Mouse (Mus musculus) midbrain, embryonic 15.5 days (tissue): ENCODE data around the gene Pilrb1. TPM values are rescaled to one million over a fixed set of nuclear protein-coding genes. Genes with fewer than 3 reads are reported as not detected.
"Not testable (repeated sequence)": the region's sequence is repeated elsewhere in the genome, so short reads cannot be mapped to it uniquely, and the experiment has no call there.

Experiments
- ATAC-seq: fragments of 200-750 bp; cut with Nextera tagmentation; replicated peaks from 2 replicates; pipeline ENCODE4 v1.8.0; 2017; ENCODE audit warnings: moderate TSS enrichment
- H3K27ac ChIP-seq: fragments of 300-500 bp; sonication (generic); 2 replicates; pipeline ENCODE4 v1.5.1; 2015; ENCODE audit warnings: mild to moderate bottlenecking, inconsistent platforms
- H3K27me3 ChIP-seq: fragments of 300-500 bp; sonication (generic); replicated peaks from 2 replicates; pipeline ENCODE4 v1.6.1; 2015; ENCODE audit warnings: inconsistent platforms
- H3K36me3 ChIP-seq: fragments of 300-500 bp; sonication (generic); replicated peaks from 2 replicates; pipeline ENCODE4 v1.6.1; 2015; ENCODE audit warnings: inconsistent platforms
- H3K4me1 ChIP-seq: fragments of 300-500 bp; sonication (generic); 2 replicates; pipeline ENCODE4 v1.6.1; 2015; ENCODE audit warnings: inconsistent platforms
- H3K4me2 ChIP-seq: fragments of 300-500 bp; sonication (generic); 2 replicates; pipeline ENCODE4 v1.6.1; 2015; ENCODE audit warnings: inconsistent platforms, mild to moderate bottlenecking, moderate library complexity
- H3K4me3 ChIP-seq: fragments of 300-500 bp; sonication (generic); 2 replicates; pipeline ENCODE4 v1.5.1; 2015; ENCODE audit warnings: mild to moderate bottlenecking, inconsistent platforms
- H3K9ac ChIP-seq: fragments of 300-500 bp; sonication (generic); 2 replicates; pipeline ENCODE4 v1.6.1; 2015; ENCODE audit warnings: mild to moderate bottlenecking, inconsistent platforms
- H3K9me3 ChIP-seq: fragments of 300-500 bp; sonication (generic); 2 replicates; pipeline ENCODE4 v1.6.1; 2016; ENCODE audit warnings: inconsistent platforms
- WGBS: fragments of 180-500 bp; shearing (Covaris S2); methylation state at CpG from one replicate; pipeline ENCODE4 v1.1.7; 2015; ENCODE audit warnings: mixed read lengths; 5-methylcytosine and 5-hydroxymethylcytosine counted together
- polyA plus RNA-seq: library from polyadenylated mRNA; unstranded; fragments of >200 nt; fragmentation: Nextera tagmentation; extraction: Ambion mirVana; gene quantifications from 2 replicates; pipeline ENCODE4 v1.2.1, GENCODE M21; 2015

The Pilrb1 gene
- not detected in 2 replicates for polyA plus RNA-seq

DNA sequence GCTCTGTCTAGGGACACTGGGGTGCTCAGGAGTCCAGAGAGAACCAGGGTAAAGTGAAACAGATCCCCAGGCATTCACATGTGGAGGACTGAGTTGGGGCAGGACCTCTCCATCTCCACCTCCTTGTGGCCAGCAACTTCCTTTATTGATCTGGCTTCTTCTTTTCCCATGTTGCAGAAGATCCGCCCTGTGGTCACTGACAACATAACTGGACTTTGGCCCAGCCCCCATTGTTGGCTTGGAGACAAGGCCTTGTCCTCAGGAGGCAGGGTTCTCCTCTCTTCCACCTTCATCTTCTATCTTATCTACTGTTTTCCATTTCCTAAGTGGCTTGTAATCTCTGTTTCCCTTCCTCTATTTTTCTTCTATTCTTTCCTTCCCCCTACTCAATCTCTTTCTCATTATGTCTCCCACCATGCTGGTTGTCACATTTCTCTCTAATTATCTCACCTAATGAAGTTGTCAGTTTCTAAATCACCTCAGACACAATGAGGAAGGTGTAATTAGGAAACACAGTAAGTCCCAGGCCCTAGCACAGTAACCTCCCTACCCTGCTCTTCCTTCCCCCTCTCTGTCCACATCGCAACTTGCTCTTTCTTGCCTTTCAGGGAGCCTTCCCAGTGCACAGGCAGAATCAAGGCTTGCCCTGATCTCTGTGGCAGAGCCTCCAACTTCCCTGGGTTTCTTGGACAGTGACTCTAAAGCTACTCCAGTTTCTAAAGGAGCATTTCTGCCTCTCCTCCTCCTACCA, at the start of gene Pilrb1:
Gene Pilrb1 (minus strand): TSS at position 147 of the 751 bp plus-strand sequence.
- H3K9me3 ChIP-seq, H3K36me3 ChIP-seq, H3K9ac ChIP-seq, H3K27ac ChIP-seq, H3K27me3 ChIP-seq, ATAC-seq, H3K4me1 ChIP-seq, H3K4me2 ChIP-seq, H3K4me3 ChIP-seq: not testable (repeated sequence)
- 76% methylated on average over 2 of the region's 2 CpGs for WGBS

DNA sequence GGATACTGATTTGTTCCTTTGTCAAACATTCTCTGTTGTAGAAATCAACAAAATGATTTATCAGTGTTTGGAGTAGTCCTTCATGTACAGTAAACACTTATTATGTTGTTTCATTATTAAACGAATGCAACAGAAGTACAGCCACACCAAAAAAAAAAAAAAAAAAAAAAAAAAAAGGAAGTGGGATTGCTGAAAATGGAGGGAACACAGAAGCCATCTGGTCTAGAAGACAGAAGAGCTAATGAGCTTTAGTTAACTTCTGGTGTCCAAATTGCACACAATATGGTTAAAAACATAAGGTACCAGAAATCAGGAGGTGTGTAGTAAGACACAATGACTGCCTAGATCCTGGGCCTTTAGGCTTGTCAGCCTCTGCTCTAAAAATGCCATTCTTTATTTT, 39.9 kb upstream of the Pilrb1 start:
- Histone ChIP-seq H3K27me3 (no peaks in the 10 kb centered on the region), H3K9ac (no peak overlapping the region), H3K36me3 (no peaks in the 10 kb centered on the region), H3K27ac (no peak overlapping the region), H3K4me1 (no peaks in the 10 kb centered on the region), H3K4me3 (no peak overlapping the region), H3K9me3 (no peaks in the 10 kb centered on the region), H3K4me2 (no peak overlapping the region)
- ATAC-seq = no peak
- WGBS = 76% methylated on average over 1 of the region's 1 CpGs

DNA sequence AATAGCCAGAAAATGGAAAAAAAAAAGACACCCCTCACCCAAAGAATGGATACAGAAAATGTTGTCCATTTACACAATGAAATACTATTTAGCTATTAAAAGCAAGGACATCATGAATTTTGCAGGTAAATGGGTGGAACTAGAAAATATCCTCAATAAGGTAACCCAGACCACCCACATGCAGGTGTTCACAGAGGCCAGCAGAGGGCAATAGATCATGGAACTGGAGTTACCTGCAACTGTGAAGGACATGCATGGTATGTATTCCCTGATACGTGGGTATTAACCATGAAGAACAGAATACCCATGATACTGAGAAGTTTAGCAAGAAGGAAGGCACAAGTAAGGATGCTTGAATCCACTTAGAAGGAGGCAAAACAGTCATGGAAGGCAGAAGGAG, 35.0 kb upstream of the Pilrb1 start:
- Histone ChIP-seq H3K4me2 (no peak overlapping the region), H3K27ac (no peak overlapping the region), H3K9me3 (no peaks in the 10 kb centered on the region), H3K36me3 (no peaks in the 10 kb centered on the region), H3K27me3 (no peaks in the 10 kb centered on the region), H3K4me1 (no peaks in the 10 kb centered on the region), H3K4me3 (no peak overlapping the region), H3K9ac (no peak overlapping the region)
- WGBS = 66% methylated on average over 1 of the region's 1 CpGs
- no peak for ATAC-seq

DNA sequence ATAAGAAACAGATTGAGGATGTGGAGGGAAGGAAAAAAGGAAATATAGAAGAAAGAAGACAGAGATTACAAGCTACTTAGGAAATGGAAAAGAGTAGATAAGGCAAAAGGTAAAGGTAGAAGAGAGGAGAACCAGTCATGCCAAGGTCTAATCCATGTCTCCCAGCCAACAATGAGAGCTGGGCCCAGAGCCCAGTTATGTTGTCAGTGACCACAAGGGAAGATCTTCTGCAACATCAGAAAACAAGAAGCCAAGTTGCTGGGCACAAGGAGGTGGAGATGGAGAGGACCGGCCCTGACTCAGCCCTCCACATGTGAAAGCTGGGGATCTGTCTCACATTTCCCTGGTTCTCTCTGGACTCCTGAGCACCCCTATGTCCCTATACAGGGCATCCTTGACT, 29.8 kb upstream of the Pilrb1 start:
- Histone ChIP-seq H3K27me3 (no peaks in the 10 kb centered on the region), H3K27ac (no peak overlapping the region), H3K4me3 (no peak overlapping the region), H3K36me3 (no peaks in the 10 kb centered on the region), H3K9me3 (no peaks in the 10 kb centered on the region), H3K4me1 (no peaks in the 10 kb centered on the region), H3K4me2 (no peak overlapping the region), H3K9ac (no peak overlapping the region)
- ATAC-seq = no peak
- WGBS = 90% methylated on average over 1 of the region's 1 CpGs

DNA sequence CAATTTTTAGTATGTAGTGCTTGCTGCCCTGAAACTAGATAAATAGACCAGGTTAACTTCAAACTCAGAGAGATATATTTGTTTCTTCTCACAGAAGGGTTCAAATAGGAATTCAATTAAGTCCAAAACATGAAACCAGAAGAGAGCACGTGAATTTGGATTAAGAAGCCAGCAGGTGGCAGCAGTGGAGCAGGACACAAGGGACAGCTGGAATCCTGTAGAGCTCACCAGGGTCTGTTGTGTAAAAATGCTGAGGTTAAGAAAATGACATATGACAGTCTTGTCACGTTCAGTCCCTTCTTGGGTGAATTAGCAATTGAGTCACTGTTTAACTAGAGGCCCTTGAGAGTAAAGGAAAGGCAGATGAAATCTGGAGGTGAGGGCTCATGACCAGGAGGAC, 28.0 kb upstream of the Pilrb1 start:
- no peaks in the 10 kb centered on the region for H3K4me1 ChIP-seq
- H3K4me3 ChIP-seq = no peak overlapping the region
- no peak for ATAC-seq
- H3K36me3 ChIP-seq = no peaks in the 10 kb centered on the region
- H3K4me2 ChIP-seq = no peak overlapping the region
- no peaks in the 10 kb centered on the region for H3K9me3 ChIP-seq
- H3K9ac ChIP-seq = no peak overlapping the region
- WGBS = 7% methylated on average over 2 of the region's 2 CpGs
- H3K27me3 ChIP-seq = no peaks in the 10 kb centered on the region
- no peak overlapping the region for H3K27ac ChIP-seq

DNA sequence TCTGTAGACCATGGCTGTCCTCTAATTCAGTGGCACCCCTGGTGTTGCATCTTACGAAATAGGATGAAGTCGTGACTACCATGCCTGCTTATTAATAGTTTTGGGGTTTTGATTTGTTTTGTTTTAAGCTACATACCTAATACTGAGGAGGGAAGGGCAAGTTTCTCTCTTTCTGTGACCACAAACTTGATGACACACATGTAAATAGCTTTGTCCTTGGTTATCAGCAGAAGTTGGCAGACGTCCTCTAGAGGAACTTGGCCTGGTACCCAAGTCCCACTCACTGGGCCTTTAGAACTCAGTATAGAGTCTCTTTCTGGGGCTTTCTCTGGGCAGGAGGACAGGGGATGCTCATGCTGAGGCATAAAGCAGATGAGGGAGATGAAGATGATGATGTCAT, 25.4 kb upstream of the Pilrb1 start:
- H3K27me3 ChIP-seq = no peaks in the 10 kb centered on the region
- no peaks in the 10 kb centered on the region for H3K9me3 ChIP-seq
- 82% methylated on average over 3 of the region's 3 CpGs for WGBS
- no peak overlapping the region for H3K27ac ChIP-seq
- H3K4me1 ChIP-seq = no peaks in the 10 kb centered on the region
- no peak overlapping the region for H3K4me2 ChIP-seq
- no peak overlapping the region for H3K9ac ChIP-seq
- no peak for ATAC-seq
- no peaks in the 10 kb centered on the region for H3K36me3 ChIP-seq
- H3K4me3 ChIP-seq = no peak overlapping the region

DNA sequence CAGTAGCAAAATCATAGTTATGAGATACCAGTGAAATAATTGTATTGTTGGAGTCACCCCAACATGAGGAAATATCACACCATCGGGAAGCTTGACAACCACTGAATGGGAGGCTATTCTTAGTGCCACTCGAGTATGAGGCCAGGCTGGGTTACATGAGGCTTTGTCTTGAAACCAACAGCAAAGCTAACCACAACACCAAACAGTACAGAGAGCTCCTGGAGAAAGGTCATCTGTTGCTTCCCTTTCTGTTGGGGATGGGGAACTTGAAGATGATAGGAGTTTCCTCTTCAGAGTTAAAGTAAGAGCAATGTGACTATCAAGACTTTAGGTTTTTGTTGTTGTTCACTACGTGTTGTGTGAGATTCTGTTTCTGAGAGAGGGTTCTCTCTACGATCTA, 25.0 kb upstream of the Pilrb1 start:
- Histone ChIP-seq H3K36me3 (no peaks in the 10 kb centered on the region), H3K9me3 (no peaks in the 10 kb centered on the region), H3K9ac (no peak overlapping the region), H3K4me2 (no peak overlapping the region), H3K4me3 (no peak overlapping the region), H3K4me1 (no peaks in the 10 kb centered on the region), H3K27me3 (no peaks in the 10 kb centered on the region), H3K27ac (no peak overlapping the region)
- no peak for ATAC-seq
- WGBS = 81% methylated on average over 4 of the region's 4 CpGs

DNA sequence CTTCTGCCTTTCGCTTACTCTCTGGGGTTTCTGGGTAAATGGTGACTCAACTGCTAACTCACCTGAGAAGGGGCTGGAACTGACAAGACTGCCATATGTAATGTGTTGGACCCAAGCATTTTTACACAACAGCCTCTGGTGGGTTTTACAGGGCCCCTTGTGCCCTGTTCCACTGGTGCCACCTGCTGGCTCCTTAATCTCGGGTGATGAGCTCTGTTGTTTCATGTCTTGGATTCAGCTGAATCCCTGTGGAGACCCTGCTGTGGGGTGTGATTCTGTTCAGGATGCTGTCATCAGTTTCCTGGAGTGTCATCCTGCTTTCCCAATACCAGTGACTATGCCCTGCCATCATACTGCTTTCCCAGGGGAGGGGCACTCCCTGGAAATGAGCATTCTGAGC, 20.0 kb upstream of the Pilrb1 start:
- Histone ChIP-seq H3K36me3 (no peaks in the 10 kb centered on the region), H3K27ac (no peak overlapping the region), H3K4me3 (no peak overlapping the region), H3K9me3 (no peaks in the 10 kb centered on the region), H3K4me1 (no peaks in the 10 kb centered on the region), H3K4me2 (no peak overlapping the region), H3K27me3 (no peaks in the 10 kb centered on the region), H3K9ac (no peak overlapping the region)
- 50% methylated on average over 2 of the region's 2 CpGs for whole genome bisulfite sequencing
- no peak for ATAC-seq

DNA sequence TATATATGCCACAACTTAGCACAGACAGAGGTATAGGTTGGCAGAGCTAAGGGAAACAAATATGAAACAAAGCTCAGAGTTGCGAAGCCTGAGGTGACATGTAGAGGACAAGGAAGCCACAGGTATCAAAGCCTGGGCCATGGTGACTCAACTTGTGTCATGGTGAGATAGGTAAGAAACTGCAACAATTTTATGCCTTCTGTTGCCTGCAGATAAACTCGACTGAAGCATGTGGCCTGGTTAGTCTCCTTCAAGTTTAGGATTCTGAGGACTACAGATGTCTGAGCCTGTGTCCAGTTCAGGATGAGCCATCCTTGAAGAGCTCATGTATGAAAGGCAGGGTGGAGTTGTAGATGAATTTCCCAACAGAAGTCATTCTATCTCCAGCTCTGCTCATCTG, 17.1 kb upstream of the Pilrb1 start:
- no peaks in the 10 kb centered on the region for H3K36me3 ChIP-seq
- H3K27me3 ChIP-seq = no peaks in the 10 kb centered on the region

DNA sequence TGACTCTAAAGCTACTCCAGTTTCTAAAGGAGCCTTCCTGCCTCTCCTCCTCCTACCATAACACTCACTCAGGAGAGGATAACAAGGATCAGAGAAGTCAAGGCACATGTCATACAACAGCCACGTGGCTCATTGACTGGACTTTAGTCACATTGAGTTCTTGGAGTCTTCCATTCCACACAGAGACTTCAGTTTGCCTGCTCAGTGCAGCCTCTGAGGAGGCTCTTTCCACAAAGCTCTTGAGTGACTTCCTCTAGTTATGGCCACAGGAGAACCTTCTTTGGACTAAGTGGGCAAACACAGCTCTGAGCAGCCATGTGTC, 14.4 kb upstream of the Pilrb1 start:
- WGBS = 43% methylated on average over 1 of the region's 1 CpGs
- not testable (repeated sequence) for H3K9me3 ChIP-seq

More for the DNA sequence above, 17.1 kb upstream of the Pilrb1 start:
- Histone ChIP-seq H3K9ac (no peak overlapping the region), H3K4me3 (no peak overlapping the region), H3K9me3 (no peaks in the 10 kb centered on the region), H3K4me2 (no peak overlapping the region), H3K27ac (no peak overlapping the region), H3K4me1 (no peaks in the 10 kb centered on the region)
- WGBS = 81% methylated on average over 2 of the region's 2 CpGs
- no peak for ATAC-seq

DNA sequence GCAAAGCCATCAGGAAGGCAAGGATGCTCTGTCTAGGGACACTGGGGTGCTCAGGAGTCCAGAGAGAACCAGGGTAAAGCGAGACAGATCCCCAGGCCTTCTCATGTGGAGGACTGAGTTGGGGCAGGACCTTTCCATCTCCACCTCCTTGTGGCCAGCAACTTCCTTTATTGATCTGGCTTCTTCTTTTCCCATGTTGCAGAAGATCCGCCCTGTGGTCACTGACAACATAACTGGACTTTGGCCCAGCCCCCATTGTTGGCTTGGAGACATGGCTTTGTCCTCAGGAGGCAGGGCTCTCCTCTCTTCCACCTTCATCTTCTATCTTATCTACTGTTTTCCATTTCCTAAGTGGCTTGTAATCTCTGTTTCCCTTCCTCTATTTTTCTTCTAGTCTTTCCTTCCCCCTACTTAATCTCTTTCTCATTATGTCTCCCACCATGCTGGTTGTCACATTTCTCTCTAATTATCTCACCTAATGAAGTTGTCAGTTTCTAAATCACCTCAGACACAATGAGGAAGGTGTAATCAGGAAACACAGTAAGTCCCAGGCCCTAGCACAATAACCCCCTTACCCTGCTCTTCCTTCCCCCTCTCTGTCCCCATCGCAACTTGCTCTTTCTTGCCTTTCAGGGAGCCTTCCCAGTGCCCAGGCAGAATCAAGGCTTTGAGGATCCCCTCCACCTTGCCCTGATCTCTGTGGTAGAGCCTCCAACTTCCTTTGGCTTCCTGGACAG, 13.9 kb upstream of the Pilrb1 start, which contains the start of gene Pilrb2:
Gene Pilrb2 (minus strand): TSS at position 172 of the 737 bp plus-strand sequence.
- H3K4me2 ChIP-seq, H3K9ac ChIP-seq, H3K4me1 ChIP-seq, H3K9me3 ChIP-seq, H3K27ac ChIP-seq, H3K36me3 ChIP-seq, H3K27me3 ChIP-seq, H3K4me3 ChIP-seq, ATAC-seq: not testable (repeated sequence)
- WGBS = 83% methylated on average over 3 of the region's 3 CpGs

More for the DNA sequence above, 14.4 kb upstream of the Pilrb1 start:
- not testable (repeated sequence) for H3K36me3 ChIP-seq, H3K4me3 ChIP-seq, H3K27me3 ChIP-seq, H3K27ac ChIP-seq, H3K4me2 ChIP-seq, H3K4me1 ChIP-seq, H3K9ac ChIP-seq, ATAC-seq

DNA sequence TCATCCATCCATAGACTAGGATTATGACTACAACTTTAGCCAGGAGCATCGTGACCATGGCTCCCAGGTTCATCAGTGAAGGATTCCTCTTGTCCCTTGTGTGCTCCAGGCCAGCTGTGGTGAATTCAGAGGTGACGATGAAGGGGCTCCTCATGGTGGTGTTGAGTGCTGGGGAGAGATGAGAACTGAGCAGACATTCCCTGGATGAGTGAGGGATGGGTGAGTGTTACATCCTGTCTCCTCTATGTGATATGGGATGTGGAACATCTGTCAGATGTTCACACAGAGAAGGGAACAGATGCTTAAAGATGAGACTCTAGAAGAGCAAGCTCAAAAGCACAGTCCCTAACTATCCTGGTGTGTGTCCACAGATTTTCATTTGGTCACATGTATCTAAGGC, 10.7 kb upstream of the Pilrb1 start:
- not testable (repeated sequence) for H3K9ac ChIP-seq, H3K36me3 ChIP-seq, ATAC-seq, H3K4me3 ChIP-seq, H3K4me2 ChIP-seq, H3K4me1 ChIP-seq, H3K27ac ChIP-seq, H3K9me3 ChIP-seq, H3K27me3 ChIP-seq
- WGBS = 89% methylated on average over 2 of the region's 2 CpGs

DNA sequence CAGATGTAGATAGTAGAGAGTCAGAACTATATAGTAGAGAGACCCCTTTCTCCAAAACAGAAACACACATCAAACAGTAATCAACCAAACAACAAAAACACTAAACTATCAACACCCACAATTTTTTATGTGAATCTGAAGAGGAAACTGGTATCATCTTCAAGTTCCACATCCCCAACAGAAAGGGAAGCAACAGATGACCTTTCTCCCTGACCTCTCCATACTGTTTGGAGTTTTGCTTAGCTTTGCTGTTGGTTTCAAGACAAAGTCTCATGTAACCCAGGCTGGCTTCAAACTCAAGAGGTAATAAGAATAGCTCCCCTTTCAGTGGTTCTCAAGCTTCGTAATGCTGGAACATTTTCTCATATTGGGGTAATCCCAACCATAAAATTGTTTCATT, 6.1 kb upstream of the Pilrb1 start:
- not testable (repeated sequence) for H3K4me2 ChIP-seq, H3K27ac ChIP-seq, H3K4me1 ChIP-seq, H3K9ac ChIP-seq, H3K27me3 ChIP-seq, H3K36me3 ChIP-seq, ATAC-seq, H3K9me3 ChIP-seq, H3K4me3 ChIP-seq
- WGBS = 94% methylated on average over 1 of the region's 1 CpGs
